Mouse (Mus musculus) kidney, embryonic 14.5 days (tissue): Measurements from ENCODE around the gene Slc52a3. TPM values are rescaled to one million over a fixed set of nuclear protein-coding genes. Genes with fewer than 3 reads are reported as not detected.

Experiments
- ATAC-seq: fragments of 200-750 bp; cut with Nextera tagmentation; 2 replicates; pipeline ENCODE4 v1.8.0; 2017; ENCODE audit warnings: moderate number of reproducible peaks, mild to moderate bottlenecking, moderate TSS enrichment, moderate library complexity; ENCODE audit not compliant: low FRiP score, low TSS enrichment
- H3K27ac ChIP-seq: fragments of 300-500 bp; sonication (generic); 2 replicates; pipeline ENCODE4 v1.5.1; 2014; ENCODE audit warnings: low read depth, mild to moderate bottlenecking, low read length, moderate library complexity, mixed read lengths
- H3K27me3 ChIP-seq: fragments of 300-500 bp; sonication (generic); 2 replicates; pipeline ENCODE4 v1.6.1; 2014; ENCODE audit warnings: mild to moderate bottlenecking, low read length; ENCODE audit not compliant: control insufficient read depth, insufficient read depth
- H3K36me3 ChIP-seq: fragments of 300-500 bp; sonication (generic); 2 replicates; pipeline ENCODE4 v1.6.1; 2014; ENCODE audit warnings: low read length, mixed read lengths; ENCODE audit not compliant: control insufficient read depth, insufficient read depth
- H3K4me1 ChIP-seq: fragments of 300-500 bp; sonication (generic); 2 replicates; pipeline ENCODE4 v1.6.1; 2014; ENCODE audit warnings: low read length, mixed read lengths; ENCODE audit not compliant: control insufficient read depth, insufficient read depth
- H3K4me2 ChIP-seq: fragments of 300-500 bp; sonication (generic); replicated peaks from 2 replicates; pipeline ENCODE4 v1.6.1; 2014; ENCODE audit warnings: low read depth, mild to moderate bottlenecking, low read length
- H3K4me3 ChIP-seq: fragments of 300-500 bp; sonication (generic); 2 replicates; pipeline ENCODE4 v1.5.1; 2014; ENCODE audit warnings: mild to moderate bottlenecking, low read length
- H3K9ac ChIP-seq: fragments of 300-500 bp; sonication (generic); 2 replicates; pipeline ENCODE4 v1.6.1; 2014; ENCODE audit warnings: low read depth, mild to moderate bottlenecking, low read length, moderate library complexity
- H3K9me3 ChIP-seq: fragments of 300-500 bp; sonication (generic); 2 replicates; pipeline ENCODE4 v1.6.1; 2016; ENCODE audit warnings: low read length; ENCODE audit not compliant: control insufficient read depth
- WGBS: fragments of 180-500 bp; shearing (Covaris S2); extraction: QIAGEN DNeasy Blood & Tissue Kit; methylation state at CpG from one replicate; pipeline ENCODE4 v1.1.7; 2014; 5-methylcytosine and 5-hydroxymethylcytosine counted together
- polyA plus RNA-seq: library from polyadenylated mRNA; unstranded; fragments of >200 nt; fragmentation: Nextera tagmentation; extraction: Ambion mirVana; gene quantifications from 2 replicates; pipeline ENCODE4 v1.2.1, GENCODE M21; 2014

Slc52a3 gene
- polyA plus RNA-seq, 1 experiment from 2014 or later = 6.8 TPM

DNA sequence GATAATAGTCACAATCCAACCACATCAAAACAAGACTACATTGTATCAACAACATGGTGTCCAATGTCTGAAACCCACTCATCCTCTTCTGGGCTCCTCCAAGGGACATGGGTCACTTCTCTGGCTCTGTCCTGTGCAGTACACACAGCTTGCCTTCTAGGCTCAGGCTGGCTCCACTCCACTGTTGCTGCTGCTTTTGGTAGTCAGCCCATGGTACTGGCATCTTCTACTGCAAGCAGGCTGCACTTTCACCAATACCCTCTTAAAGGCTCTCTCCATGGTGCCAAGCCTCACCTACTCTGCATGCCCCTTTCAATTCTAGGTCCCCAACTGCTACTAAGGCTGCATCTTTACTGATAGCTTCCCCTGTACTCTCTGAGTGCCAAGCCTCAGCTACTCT, 43.8 kb downstream of the Slc52a3 start:
- Histone ChIP-seq H3K4me2 (no peak overlapping the region), H3K4me3 (no peak overlapping the region), H3K27me3 (peaks cover 3% of the 10 kb centered on the region; the same call in 1 of the 2 replicates), H3K9ac (no peak overlapping the region), H3K4me1 (no peaks in the 10 kb centered on the region), H3K9me3 (peaks cover 4% of the 10 kb centered on the region), H3K27ac (no peak overlapping the region), H3K36me3 (no peaks in the 10 kb centered on the region)
- ATAC-seq = no peak

DNA sequence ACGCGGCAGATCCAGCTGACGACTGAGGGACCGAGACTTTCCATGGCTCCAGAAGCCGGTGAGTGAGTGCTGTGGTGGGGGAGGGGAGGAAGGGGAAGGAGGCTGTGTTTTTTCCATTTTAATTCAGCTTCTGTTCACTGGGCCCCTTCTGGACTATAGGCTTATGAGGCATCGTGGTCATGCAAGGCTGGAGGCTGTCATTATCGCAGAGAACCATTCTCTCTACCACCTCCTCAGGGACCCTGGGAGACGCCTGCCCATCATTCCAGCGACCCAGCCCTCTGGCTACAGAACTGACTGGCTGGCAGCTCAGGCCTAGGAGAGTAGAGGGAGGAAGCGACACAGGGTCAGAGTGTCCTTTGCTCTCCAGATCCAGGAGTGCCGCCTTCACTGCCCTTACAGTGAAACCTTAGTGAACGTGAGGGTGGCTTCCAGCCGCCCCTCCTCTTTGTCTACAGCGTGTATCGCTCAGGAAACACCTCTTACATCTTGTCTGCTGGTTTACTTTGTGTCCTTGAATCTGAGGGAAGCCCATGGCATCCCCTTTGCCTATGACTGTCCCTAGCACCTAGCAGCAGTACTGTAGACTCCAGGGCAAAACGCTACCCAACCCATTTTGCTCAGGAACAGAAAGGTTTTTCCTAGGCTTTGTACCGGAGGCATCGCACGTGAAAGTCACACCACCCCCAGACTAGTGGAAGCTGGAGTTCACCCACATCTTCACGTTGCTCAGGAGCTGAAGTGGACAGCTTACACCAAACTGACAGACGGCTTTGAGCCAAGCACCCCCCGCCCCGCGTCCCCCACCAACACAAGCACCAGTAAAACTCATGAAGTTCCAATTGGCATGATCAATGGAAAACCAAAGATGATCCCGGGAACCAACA, 51.0 kb downstream of the Slc52a3 start:
- no peak overlapping the region for H3K27ac ChIP-seq
- peaks cover 52% of the 10 kb centered on the region for H3K27me3 ChIP-seq
- 2% methylated on average over 25 of the region's 25 CpGs for WGBS
- no peaks in the 10 kb centered on the region for H3K36me3 ChIP-seq
- H3K4me3 ChIP-seq = no peak overlapping the region
- H3K4me1 ChIP-seq = peaks cover 22% of the 10 kb centered on the region; the same call in 1 of the 2 replicates
- H3K4me2 ChIP-seq = no peak overlapping the region
- no peak for ATAC-seq
- H3K9me3 ChIP-seq = no peaks in the 10 kb centered on the region
- H3K9ac ChIP-seq = no peak overlapping the region

DNA sequence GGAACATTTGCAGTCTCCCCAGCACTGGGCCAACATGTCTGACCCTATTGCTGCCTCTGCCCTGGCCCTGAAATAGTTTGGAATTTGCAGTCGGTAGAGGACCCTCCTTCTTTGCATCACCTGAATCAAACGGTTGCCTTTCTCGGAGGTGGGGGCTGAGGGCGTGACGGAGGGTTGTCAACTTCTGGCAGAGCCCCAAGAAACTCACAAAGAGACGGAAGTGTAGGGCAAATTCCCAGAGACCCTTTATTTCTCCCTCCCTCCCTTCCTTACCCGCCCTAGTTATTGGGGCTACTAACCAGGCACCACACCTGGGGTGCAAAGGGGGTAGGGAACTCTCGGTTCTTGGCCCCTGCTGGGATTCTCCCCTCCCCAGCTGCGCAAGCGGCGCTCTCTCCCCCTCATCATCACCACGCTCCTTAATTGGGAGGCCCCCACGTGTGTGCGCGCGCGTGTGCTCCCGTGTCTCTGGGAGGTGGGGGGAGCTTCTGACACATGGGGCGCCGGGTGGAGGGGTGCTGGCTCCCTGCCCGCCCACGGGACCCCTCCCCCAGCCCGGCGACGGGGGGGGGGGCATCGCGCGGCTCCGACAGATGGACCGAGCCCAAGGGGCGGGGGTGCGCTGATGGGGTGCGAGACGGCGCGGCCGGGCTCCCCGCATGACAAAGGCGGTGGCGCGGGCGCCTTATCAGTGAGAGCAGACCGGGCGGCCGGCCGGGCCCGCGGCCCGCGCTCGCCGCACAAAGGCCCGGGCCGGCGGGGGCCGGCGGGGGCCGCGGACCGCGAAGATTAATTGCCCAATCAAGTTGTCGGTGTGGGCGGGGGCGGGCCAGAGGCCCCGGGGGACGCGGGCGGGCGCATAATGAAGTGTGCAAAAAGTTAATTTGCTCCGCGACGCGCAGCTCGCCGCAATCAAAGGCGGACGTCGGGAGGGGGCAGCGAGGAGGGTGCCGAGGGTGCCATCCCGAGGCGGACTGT, 52.0 kb downstream of the Slc52a3 start:
- Histone ChIP-seq H3K27me3 (peaks cover 57% of the 10 kb centered on the region), H3K4me2 (peak overlapping the region; percentile 99), H3K9me3 (no peaks in the 10 kb centered on the region), H3K9ac (peak overlapping the region; percentile 55), H3K4me3 (peak overlapping the region; percentile 48), H3K4me1 (peaks cover 22% of the 10 kb centered on the region; the same call in 1 of the 2 replicates), H3K36me3 (no peaks in the 10 kb centered on the region), H3K27ac (no peak overlapping the region)
- under 1% methylated on average over 70 of the region's 82 CpGs for WGBS
- peak; percentile 53; the same call in 1 of the 2 replicates for ATAC-seq

DNA sequence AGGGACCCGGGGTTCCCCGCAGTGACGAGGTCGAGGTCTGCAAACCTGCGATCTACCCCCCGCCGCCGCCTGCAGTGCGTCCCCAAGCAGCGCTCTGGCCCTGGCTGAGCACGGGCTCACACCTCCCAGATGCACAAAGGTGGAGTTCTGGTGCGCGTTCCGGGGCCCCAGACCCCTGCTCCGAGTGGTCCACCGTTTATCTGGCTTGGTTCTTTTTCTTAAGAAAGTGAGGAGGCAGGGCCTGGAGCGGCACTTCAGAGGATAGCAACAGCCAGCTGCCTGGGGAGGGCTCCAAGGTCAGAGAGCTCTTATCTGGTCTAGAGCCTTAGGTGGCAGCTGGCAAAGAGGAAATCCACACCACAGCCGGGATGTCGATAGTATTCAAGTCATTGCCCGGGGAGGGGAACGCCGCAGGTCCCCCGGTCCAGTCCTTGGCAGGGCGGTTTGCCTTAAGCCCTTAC, 52.7 kb downstream of the Slc52a3 start:
- peak overlapping the region; percentile 99 for H3K4me2 ChIP-seq
- peak overlapping the region; percentile 55 for H3K9ac ChIP-seq
- peaks cover 22% of the 10 kb centered on the region; the same call in 1 of the 2 replicates for H3K4me1 ChIP-seq
- WGBS = under 1% methylated on average over 24 of the region's 24 CpGs
- peak overlapping the region; percentile 48 for H3K4me3 ChIP-seq
- no peaks in the 10 kb centered on the region for H3K36me3 ChIP-seq
- H3K27ac ChIP-seq = no peak overlapping the region
- H3K9me3 ChIP-seq = no peaks in the 10 kb centered on the region
- peak; percentile 49; the same call in 1 of the 2 replicates for ATAC-seq
- H3K27me3 ChIP-seq = peaks cover 60% of the 10 kb centered on the region

DNA sequence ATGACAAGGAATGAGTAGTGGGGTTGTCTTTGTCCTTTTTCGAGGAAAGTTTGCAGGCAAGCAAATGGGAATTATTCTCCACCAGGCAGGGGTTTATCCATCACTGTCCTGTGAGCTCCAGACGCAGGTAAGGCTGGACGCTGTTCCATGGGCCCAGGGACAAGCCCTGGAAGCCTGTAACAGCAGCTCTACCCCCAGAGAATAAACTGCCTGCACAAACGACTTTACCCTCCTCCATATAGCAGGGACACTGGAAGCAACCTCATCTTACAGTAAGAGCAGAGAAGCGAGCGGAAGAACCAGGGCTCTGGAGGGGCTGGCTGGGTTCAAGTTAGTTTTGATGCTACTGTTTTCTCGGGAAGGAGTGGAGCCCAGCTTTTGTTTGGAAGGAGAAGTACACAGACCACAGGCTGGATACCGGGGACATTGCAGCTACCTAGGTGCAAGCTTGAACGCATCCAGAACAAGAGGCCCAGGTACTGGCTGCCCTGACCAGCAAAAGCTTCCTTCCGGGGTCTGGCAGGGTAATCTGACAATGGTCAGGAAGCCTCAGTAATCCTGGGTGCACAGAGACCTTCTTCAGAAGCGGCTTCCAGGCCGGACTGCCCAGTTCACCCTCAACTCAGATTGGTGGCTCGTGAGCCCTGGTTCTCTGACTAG, 53.4 kb downstream of the Slc52a3 start:
- 5% methylated on average over 13 of the region's 13 CpGs for WGBS

DNA sequence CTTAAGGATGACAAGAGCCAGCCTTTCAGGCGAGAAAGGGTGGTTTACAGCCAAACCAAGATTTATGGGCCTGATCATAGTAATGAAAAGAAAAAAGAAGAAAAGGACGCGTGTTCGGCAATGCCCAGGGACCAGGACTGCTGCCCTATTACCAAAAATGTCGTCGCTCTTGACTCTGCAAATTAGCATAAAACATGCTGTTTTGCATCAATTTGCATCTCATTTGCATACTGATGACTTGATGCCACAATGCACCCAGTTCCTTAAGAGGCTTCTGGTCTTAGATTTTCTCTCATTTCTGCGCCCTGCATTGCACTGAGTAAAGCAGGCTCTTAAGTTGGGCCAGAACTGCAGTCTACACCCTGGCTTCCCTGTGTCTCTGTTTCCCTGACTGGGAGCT, 54.0 kb downstream of the Slc52a3 start:
- Histone ChIP-seq H3K9me3 (no peaks in the 10 kb centered on the region), H3K4me2 (no peak overlapping the region), H3K4me1 (peaks cover 22% of the 10 kb centered on the region; the same call in 1 of the 2 replicates), H3K27me3 (peaks cover 60% of the 10 kb centered on the region), H3K27ac (no peak overlapping the region), H3K9ac (no peak overlapping the region), H3K36me3 (no peaks in the 10 kb centered on the region), H3K4me3 (no peak overlapping the region)
- no peak for ATAC-seq
- 4% methylated on average over 7 of the region's 7 CpGs for WGBS

More for the DNA sequence above, 53.4 kb downstream of the Slc52a3 start:
- H3K36me3 ChIP-seq = no peaks in the 10 kb centered on the region
- ATAC-seq = no peak
- no peaks in the 10 kb centered on the region for H3K9me3 ChIP-seq
- H3K4me1 ChIP-seq = peaks cover 22% of the 10 kb centered on the region; the same call in 1 of the 2 replicates
- no peak overlapping the region for H3K9ac ChIP-seq
- H3K4me3 ChIP-seq = peak overlapping the region; percentile 48
- H3K27me3 ChIP-seq = peaks cover 60% of the 10 kb centered on the region
- H3K27ac ChIP-seq = no peak overlapping the region
- H3K4me2 ChIP-seq = peak overlapping the region; percentile 99

DNA sequence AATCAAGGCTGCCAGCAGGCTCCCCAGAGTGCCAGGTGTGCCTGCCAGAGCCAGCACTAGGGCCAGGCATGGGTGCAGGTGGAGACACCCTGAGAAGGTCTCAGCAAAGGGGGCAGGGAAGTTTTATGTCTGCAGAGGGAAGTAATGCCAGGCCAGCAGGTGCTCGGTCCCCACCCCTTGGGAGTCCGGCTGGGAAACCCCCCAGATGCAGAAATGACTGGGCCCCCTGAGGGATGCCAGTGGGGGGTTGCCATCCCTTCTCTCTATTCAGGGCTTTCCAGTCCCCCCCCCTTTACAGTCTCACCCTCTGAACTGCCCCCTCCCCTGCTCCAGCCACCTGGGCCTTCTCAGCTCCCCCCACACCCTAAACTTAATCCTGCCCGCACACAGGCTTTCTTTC, 55.7 kb downstream of the Slc52a3 start:
- H3K27me3 ChIP-seq = peaks cover 57% of the 10 kb centered on the region
- no peak overlapping the region for H3K9ac ChIP-seq
- peaks cover 22% of the 10 kb centered on the region; the same call in 1 of the 2 replicates for H3K4me1 ChIP-seq
- no peak overlapping the region for H3K27ac ChIP-seq
- ATAC-seq = no peak
- no peak overlapping the region for H3K4me2 ChIP-seq
- no peaks in the 10 kb centered on the region for H3K9me3 ChIP-seq
- H3K4me3 ChIP-seq = no peak overlapping the region
- 73% methylated on average over 3 of the region's 3 CpGs for WGBS
- H3K36me3 ChIP-seq = no peaks in the 10 kb centered on the region

DNA sequence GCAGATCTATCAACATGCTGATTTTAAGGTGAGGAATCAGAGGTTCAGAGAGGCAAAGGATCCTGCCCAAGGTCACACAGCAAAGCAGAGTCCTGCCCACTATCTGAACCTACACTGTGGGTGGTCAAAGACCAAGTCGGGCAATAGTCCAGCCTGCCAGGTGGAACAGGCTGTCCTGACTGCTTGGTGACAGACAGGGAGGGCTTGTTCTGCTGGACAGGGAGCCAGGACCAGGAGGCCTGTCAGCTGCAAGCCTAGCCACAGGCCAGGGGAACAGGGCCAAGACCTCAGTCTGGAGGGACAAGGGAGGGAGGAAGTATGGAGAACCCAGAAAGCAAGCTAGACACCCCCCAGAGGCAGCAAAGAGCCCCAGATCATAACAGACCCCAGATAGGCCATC, 59.1 kb downstream of the Slc52a3 start:
- no peak overlapping the region for H3K27ac ChIP-seq
- H3K9me3 ChIP-seq = no peaks in the 10 kb centered on the region
- H3K27me3 ChIP-seq = peaks cover 23% of the 10 kb centered on the region
- 62% methylated on average over 1 of the region's 1 CpGs for WGBS
- no peaks in the 10 kb centered on the region for H3K4me1 ChIP-seq
- H3K36me3 ChIP-seq = no peaks in the 10 kb centered on the region
- H3K4me3 ChIP-seq = no peak overlapping the region
- H3K4me2 ChIP-seq = no peak overlapping the region
- H3K9ac ChIP-seq = no peak overlapping the region
- no peak for ATAC-seq
